Mouse (Mus musculus) ovary, adult 10 weeks (tissue): ENCODE data around the gene Cand2. TPM values are rescaled to one million over a fixed set of nuclear protein-coding genes. Genes with fewer than 3 reads are reported as not detected.

Experiments used
- polyA plus RNA-seq: library from polyadenylated mRNA; stranded (reverse); fragments of 350-450 nt; fragmentation: Illumina TruSeq; extraction: RNeasy Lipid Tissue Mini Kit (QIAGEN cat#74804); gene quantifications from one replicate; pipeline ENCODE4 v1.2.3, GENCODE M21; 2014

Cand2 gene
- 6.3 TPM for polyA plus RNA-seq

GRCm38 (mm10) chr6:115774501-115774921 is at the start of gene Cand2:
TSS of gene Cand2 (plus strand) at chr6:115774538.

GRCm38 (mm10) chr6:115761995-115762756 is 12.2 kb upstream of the Cand2 start, which contains the start of gene Tmem40:
TSS of gene Tmem40 (minus strand) at chr6:115762410.

DNA sequence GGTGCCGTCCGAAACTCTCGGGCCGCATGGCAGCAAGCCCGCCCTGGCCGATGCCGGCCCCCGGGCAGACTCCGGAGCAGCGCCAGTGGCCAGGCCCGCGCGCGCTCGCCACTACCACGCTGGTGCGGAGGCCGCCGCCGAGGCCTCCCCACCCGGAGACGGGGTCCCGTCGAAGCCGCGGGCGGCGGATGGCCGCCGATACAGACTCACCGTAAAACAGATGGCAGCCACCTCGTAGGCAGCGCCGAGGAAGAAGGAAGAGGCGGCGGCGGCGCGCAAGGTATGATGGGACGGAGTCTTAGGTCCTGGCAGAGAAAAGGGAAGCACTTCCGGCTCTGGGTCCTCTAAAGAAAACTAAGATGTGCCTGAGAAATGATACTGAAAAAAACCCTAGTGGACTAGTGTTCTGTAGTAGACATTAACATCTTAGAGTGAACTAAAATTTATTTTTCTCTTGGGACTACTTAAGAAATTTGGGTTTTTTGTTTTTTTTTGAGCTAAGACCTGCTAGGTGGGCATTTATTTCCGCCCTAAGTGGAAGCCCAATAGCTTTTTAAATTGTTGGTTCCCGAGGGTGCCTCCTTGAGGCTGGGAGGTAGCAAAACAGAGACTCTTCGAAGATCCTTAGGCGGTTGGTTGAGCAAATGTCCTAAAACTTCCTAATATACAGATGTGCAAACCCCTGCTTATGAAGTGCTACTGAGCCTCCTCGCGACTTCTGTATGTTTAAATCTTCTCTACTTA is 34.3 kb downstream of the Cand2 start, which contains the start of gene Rpl32:
TSS of gene Rpl32 (minus strand) at position 260 of the 744 bp plus-strand sequence.

DNA sequence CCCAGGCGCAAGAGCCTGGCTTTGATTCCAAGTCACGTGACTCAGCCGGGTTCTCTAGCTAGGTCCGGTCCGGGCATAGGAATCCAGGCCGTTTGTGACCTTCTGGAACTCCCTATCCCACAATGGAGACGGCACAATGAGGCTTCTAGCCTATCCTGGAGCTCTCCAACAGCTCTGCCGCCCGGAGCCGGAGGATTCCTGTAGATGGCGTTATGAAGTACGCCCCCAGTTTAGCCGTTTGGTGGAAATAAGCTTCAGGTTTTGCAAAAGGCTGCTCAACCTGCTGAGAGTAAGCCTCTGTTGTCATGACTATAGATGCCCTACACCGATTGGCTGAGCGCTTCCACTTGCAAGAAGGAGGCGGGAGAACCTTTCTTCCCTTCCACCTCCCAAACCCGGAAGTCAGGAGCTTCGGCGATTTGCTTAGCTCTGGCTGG is 63.8 kb downstream of the Cand2 start, which contains the start of gene Efcab12:
TSS of gene Efcab12 (minus strand) at position 252 of the 437 bp plus-strand sequence.

DNA sequence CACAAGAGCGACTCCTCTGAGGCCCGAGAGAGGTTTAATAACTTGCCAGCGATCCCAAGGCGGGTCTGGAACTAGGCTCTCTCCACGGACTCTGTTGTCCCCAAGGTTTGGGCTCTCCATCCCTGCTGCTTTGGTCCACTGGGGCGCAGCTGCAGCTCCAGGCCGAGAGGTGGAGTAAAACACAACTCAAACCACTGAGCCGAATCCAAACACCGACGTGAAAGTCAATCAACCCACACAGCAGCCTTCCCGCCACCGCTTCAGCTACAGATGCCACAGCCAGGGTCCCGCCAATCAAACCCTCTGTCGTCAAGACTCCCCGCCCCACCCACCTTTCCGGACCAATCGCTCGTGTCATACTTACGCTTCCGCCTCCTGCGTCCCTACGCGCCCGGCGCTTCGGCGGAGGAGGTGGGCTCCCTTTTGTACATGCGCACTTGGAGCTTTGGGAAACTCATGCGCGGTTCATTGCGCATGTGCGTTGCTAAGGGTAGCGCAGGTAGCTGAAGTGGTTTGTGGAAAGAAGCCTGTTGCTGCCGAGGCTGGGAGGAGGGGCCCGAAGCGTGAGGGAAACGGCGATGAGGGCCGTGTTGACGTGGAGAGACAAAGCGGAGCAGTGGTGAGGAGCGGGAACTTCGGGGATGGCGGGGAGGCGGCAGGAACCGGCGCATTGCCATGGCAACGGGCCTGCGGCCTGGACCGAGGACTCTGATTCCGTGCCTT is 78.9 kb downstream of the Cand2 start, which contains the start of the genes Mbd4 and Ift122:
TSS of gene Mbd4 (minus strand) at position 281 of the 723 bp plus-strand sequence.
TSS of gene Ift122 (plus strand) at position 380 of the 723 bp plus-strand sequence.

Other genes with a start within 250 kb of the Cand2 start
- gene Tsen2, start 229.9 kb upstream of the Cand2 start, polyA plus RNA-seq, result 3.6 TPM
- gene Mkrn2os, start 182.0 kb upstream of the Cand2 start, polyA plus RNA-seq, result not detected
- 11.4 TPM for gene Mkrn2, start 172.6 kb upstream of the Cand2 start, polyA plus RNA-seq
- gene Raf1, start 97.9 kb upstream of the Cand2 start, polyA plus RNA-seq, result 41.2 TPM
- not detected for gene Tmem40, start 12.1 kb upstream of the Cand2 start, polyA plus RNA-seq
- gene Rpl32, start 34.2 kb downstream of the Cand2 start, polyA plus RNA-seq, result 178 TPM
- 0.29 TPM for gene Efcab12, start 63.9 kb downstream of the Cand2 start, polyA plus RNA-seq
- gene Mbd4, start 78.8 kb downstream of the Cand2 start, polyA plus RNA-seq, result 10.6 TPM
- gene Ift122, start 78.9 kb downstream of the Cand2 start, polyA plus RNA-seq, result 19.5 TPM
- gene Rho, start 157.2 kb downstream of the Cand2 start, polyA plus RNA-seq, result 0.17 TPM
- not detected for gene H1foo, start 170.4 kb downstream of the Cand2 start, polyA plus RNA-seq
- gene Plxnd1, start 220.5 kb downstream of the Cand2 start, polyA plus RNA-seq, result 17.9 TPM